Mouse (Mus musculus): ENCODE results near the gene Evpl. TPM values are rescaled to one million over a fixed set of nuclear protein-coding genes. Genes with fewer than 3 reads are reported as not detected.

The Evpl gene
- polyA plus RNA-seq (2017; shearing (Covaris generic)): 0.12 TPM

DNA sequence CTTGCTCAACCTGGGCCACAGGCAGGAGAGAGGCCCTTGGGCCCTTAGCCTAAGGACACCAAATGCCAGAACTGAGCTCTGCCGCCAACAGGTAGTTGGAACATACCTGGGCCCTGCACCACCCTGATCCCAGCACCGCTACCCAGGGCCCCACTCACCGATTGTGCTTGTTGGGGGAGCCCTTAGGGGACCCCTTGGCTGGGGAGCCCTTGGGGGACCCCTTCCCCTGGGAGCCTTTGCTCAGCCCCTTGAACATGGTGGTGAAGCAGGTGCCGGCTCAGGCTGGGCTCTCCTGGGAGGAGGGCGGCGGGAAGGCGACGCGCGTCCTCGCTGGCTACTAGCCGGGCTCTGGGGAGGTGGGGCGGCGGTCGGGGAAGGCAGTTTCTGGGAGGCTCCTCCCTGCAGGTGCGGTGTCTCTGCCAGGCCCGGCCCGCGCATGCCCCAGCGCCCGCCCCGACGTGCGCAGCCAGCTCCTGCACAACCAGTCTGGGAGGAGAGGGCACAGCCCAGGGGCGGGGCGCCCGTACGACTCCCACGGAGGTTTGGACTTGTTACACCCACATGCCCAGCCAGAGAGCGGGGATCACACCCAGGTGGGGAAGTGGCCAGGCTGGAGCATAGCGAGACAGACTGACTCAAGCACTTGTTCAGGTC lies at the start of gene Evpl:
Gene Evpl (minus strand): TSS at position 336 of the 654 bp plus-strand sequence.

DNA sequence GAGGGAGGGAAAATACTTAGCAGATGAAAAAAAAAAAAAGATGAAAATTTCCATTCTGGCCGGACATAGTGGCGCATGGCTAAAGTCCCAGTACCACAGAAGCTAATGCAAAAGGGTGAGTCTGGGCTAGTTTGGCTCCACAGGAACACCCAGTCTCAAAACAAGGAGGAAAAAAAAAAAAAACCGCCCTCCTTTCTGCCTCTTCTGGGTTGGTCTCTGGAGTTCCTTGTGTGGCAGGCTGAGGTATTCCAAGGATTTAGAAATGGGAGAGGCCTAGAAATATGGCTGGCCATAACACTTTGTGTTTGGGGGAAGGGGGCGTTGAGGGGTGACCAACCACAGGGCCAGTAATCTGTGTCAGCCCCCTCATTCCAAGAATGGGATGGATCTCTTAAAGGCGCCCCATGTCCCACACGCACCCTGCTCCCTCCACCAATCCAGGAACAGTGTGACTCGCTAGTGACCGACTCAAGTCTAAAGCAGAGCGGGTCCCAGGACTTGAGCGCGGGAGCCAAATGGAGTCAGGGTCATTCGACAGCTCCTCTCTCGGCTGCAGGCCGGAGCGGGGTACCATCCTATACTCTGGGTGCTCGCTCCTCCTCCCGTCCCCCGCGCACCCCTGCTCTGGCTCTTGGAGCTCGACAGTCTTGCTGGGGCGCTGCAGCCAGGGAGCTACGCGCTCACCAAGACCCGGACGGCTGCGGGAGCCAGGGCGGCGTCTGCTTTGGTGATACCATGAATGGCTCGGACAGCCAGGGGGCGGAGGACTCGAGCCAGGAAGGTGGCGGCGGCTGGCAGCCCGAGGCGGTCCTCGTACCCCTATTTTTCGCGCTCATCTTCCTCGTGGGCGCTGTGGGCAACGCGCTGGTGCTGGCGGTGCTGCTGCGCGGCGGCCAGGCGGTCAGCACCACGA lies 43.1 kb upstream of the Evpl start, which contains the start of gene Galr2:
Gene Galr2 (plus strand): TSS at position 189 of the 913 bp plus-strand sequence.

DNA sequence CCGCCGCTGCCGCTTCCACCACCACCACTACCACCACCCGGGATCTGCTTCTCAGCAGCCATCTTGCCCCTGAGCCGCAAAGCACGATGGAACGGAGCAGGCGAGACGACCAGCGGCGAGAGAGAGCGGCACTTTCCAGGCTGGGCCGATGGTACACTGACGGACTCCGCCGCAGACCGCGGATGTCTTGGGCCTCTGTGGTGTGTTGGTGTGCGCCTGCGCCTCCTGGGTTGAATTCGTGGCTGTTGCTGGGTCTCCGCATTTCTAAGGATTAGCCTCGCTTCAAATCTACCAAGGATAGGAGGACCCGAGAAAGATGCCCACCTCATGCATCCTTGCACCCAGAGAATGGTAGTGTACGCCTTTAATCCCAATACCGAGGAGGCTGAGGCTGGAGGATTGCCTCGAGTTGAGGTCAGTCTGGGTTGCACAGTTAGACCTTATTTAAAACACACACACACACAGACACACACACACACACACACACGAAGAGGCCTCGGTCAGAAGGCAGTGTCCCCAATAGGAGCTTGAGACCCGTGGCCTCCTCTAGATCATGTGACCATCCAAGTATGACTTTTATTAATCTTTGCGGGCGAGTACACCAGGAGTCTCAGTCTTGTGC lies 36.3 kb upstream of the Evpl start, which contains the start of gene Srp68:
Gene Srp68 (minus strand): TSS at position 173 of the 622 bp plus-strand sequence.

DNA sequence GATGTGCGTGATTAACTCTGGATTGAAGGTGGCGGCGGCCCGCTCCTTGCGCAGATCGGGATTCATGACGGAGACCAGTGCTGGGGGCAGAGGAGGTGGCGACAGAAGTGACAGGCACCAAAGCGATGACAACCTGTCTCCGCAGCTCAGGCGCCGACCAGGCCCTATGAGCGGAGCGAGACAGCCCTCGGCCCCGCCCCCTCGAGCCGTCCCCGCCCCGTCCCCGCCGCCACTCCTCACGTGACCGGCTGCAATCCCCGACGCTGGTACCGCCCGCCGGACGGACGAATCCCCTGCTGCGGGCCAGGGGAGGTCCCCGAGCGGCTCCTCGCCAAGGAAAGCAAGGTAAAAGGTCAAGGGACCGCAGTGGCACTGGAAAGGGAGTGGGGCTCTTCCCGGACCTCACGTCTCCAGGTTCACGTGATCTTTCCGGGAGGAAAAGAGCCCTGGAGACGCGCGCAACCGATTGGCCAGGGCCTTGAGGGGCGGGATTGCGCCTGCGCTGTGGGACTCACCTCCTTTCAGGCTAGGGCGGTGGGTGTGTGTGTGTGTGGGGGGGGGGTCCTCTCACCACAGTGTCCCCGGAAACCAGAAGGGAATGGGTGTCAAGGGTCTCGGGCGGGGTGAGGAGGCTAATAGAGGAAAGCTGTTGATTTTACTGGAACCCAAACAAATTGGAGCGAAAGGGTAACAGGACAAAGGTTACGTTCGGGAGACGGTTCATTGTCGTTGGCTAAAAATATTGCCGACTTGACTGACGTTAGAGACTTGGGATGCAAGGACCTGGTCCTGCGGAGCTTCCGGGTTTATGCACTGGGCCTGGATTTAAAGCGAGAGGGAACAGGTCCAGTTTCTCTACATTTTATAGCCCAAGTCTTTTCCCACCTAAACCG lies 39.0 kb downstream of the Evpl start, which contains the start of the genes Ten1 and Acox1:
Gene Ten1 (plus strand): TSS at position 217 of the 893 bp plus-strand sequence.
Gene Acox1 (minus strand): TSS at position 407 of the 893 bp plus-strand sequence.

Other genes with a start within 250 kb of the Evpl start
- gene Galk1, start 225.4 kb downstream of the Evpl start, polyA plus RNA-seq (2017; shearing (Covaris generic)): 18.7 TPM
- 1,639 TPM for gene H3f3b, start 210.1 kb downstream of the Evpl start, polyA plus RNA-seq (2017; shearing (Covaris generic))
- 48.4 TPM for gene Unk, start 207.8 kb downstream of the Evpl start, polyA plus RNA-seq (2017; shearing (Covaris generic))
- gene Unc13d, start 160.1 kb downstream of the Evpl start, polyA plus RNA-seq (2017; shearing (Covaris generic)): 92.3 TPM
- 267 TPM for gene Wbp2, start 151.1 kb downstream of the Evpl start, polyA plus RNA-seq (2017; shearing (Covaris generic))
- gene Trim47, start 110.9 kb downstream of the Evpl start, polyA plus RNA-seq (2017; shearing (Covaris generic)): 1.6 TPM
- 16.2 TPM for gene Trim65, start 106.9 kb downstream of the Evpl start, polyA plus RNA-seq (2017; shearing (Covaris generic))
- gene Mrpl38, start 99.2 kb downstream of the Evpl start, polyA plus RNA-seq (2017; shearing (Covaris generic)): 73.0 TPM
- 9.7 TPM for gene Fbf1, start 69.9 kb downstream of the Evpl start, polyA plus RNA-seq (2017; shearing (Covaris generic))
- 43.9 TPM for gene Ten1, start 39.2 kb downstream of the Evpl start, polyA plus RNA-seq (2017; shearing (Covaris generic))
- gene Acox1, start 39.0 kb downstream of the Evpl start, polyA plus RNA-seq (2017; shearing (Covaris generic)): 21.8 TPM
- gene Srp68, start 36.1 kb upstream of the Evpl start, polyA plus RNA-seq (2017; shearing (Covaris generic)): 76.0 TPM
- not detected for gene Galr2, start 42.9 kb upstream of the Evpl start, polyA plus RNA-seq (2017; shearing (Covaris generic))
- 44.3 TPM for gene Exoc7, start 69.2 kb upstream of the Evpl start, polyA plus RNA-seq (2017; shearing (Covaris generic))
- not detected for gene Foxj1, start 97.3 kb upstream of the Evpl start, polyA plus RNA-seq (2017; shearing (Covaris generic))
- 13.5 TPM for gene Rnf157, start 175.0 kb upstream of the Evpl start, polyA plus RNA-seq (2017; shearing (Covaris generic))
- gene Ubald2, start 196.0 kb upstream of the Evpl start, polyA plus RNA-seq (2017; shearing (Covaris generic)): 233 TPM
- gene Qrich2, start 228.2 kb upstream of the Evpl start, polyA plus RNA-seq (2017; shearing (Covaris generic)): not detected

All from naive thymus-derived CD4-positive, alpha-beta T cell, adult 5 months (primary cell).